Mouse (Mus musculus) brain, adult 10 weeks (tissue): ENCODE results near the gene Olfr478. TPM values are rescaled to one million over a fixed set of nuclear protein-coding genes. Genes with fewer than 3 reads are reported as not detected.

Experiments
- polyA plus RNA-seq: library from polyadenylated mRNA; stranded (reverse); fragments of 350-450 nt; fragmentation: Illumina TruSeq; extraction: RNeasy Lipid Tissue Mini Kit (QIAGEN cat#74804); gene quantifications from one replicate; pipeline ENCODE4 v1.2.3, GENCODE M21; 2015; ENCODE audit warnings: low read depth, low replicate concordance

The Olfr478 gene
- polyA plus RNA-seq, result not detected

GRCm38 (mm10) chr7:108033889-108034288 lies at the start of gene Olfr478:
Gene Olfr478 (minus strand): TSS chr7:108033989.

DNA sequence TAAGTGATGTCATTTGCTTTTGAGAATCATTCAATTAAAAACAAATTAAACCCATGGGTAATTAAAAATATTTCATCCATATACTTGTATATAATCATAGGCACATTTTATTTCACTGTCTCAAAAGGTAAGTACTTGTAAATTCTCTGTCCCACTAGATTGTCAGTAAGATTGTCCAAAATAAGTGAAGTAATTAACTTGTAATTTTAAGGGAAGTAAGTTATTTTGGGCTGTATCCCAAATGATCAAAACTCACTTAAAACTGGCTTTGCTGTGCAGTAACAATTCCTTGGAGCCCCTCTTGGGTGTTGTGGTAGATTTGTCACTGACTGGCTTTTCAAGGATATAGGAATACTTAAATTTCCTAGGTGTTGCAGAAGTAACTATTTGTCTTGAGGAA lies 45.8 kb upstream of the Olfr478 start, which contains the start of gene Olfr481:
Olfr481 (plus strand) TSS at position 301 of the 400 bp plus-strand sequence.

GRCm38 (mm10) chr7:108067246-108067645 lies 33.5 kb upstream of the Olfr478 start, which contains the start of gene Olfr480:
Gene Olfr480 (minus strand): TSS chr7:108067346.

GRCm38 (mm10) chr7:108050393-108050792 lies 16.6 kb upstream of the Olfr478 start, which contains the start of gene Olfr479:
Gene Olfr479 (plus strand): TSS chr7:108050693.

GRCm38 (mm10) chr7:107986393-107986792 lies 47.4 kb downstream of the Olfr478 start, which contains the start of gene Olfr477:
Gene Olfr477 (plus strand): TSS chr7:107986693.

Other genes with a start within 250 kb of the Olfr478 start
- not detected for gene Ovch2, start 232.8 kb downstream of the Olfr478 start, polyA plus RNA-seq
- gene Olfr467, start 221.7 kb downstream of the Olfr478 start, polyA plus RNA-seq, result not detected
- not detected for gene Olfr469, start 208.4 kb downstream of the Olfr478 start, polyA plus RNA-seq
- gene Olfr470, start 186.5 kb downstream of the Olfr478 start, polyA plus RNA-seq, result not detected
- gene Olfr472, start 136.1 kb downstream of the Olfr478 start, polyA plus RNA-seq, result not detected
- gene Olfr473, start 103.5 kb downstream of the Olfr478 start, polyA plus RNA-seq, result not detected
- not detected for gene Olfr474, start 79.3 kb downstream of the Olfr478 start, polyA plus RNA-seq
- not detected for gene Olfr476, start 69.2 kb downstream of the Olfr478 start, polyA plus RNA-seq
- not detected for gene Olfr477, start 47.3 kb downstream of the Olfr478 start, polyA plus RNA-seq
- not detected for gene Olfr479, start 16.7 kb upstream of the Olfr478 start, polyA plus RNA-seq
- not detected for gene Olfr480, start 33.4 kb upstream of the Olfr478 start, polyA plus RNA-seq
- gene Olfr481, start 45.9 kb upstream of the Olfr478 start, polyA plus RNA-seq, result not detected
- not detected for gene Olfr482, start 63.6 kb upstream of the Olfr478 start, polyA plus RNA-seq
- gene Olfr483, start 66.9 kb upstream of the Olfr478 start, polyA plus RNA-seq, result not detected
- gene Olfr484, start 93.5 kb upstream of the Olfr478 start, polyA plus RNA-seq, result not detected
- gene Olfr485, start 125.9 kb upstream of the Olfr478 start, polyA plus RNA-seq, result not detected
- not detected for gene Olfr486, start 138.8 kb upstream of the Olfr478 start, polyA plus RNA-seq
- gene Olfr487, start 180.6 kb upstream of the Olfr478 start, polyA plus RNA-seq, result not detected
- not detected for gene Olfr488, start 224.4 kb upstream of the Olfr478 start, polyA plus RNA-seq